Mouse (Mus musculus): ENCODE results near the gene Myo7a. TPM values are rescaled to one million over a fixed set of nuclear protein-coding genes. Genes with fewer than 3 reads are reported as not detected.

The Myo7a gene
- polyA plus RNA-seq, 1 experiment from 2014 or later = 13.5 TPM

Other genes with a start within 250 kb of the Myo7a start
- not detected in 2 replicates for gene Gdpd4, start 199.6 kb downstream of the Myo7a start, polyA plus RNA-seq (2014; fragmentation: Nextera tagmentation; extraction: Ambion mirVana)
- gene Omp, start 26.0 kb upstream of the Myo7a start, polyA plus RNA-seq (2014; fragmentation: Nextera tagmentation; extraction: Ambion mirVana) = 0.22 and 0.24 TPM in 2 replicates
- 8.0 and 8.2 TPM in 2 replicates for gene Capn5, start 58.8 kb upstream of the Myo7a start, polyA plus RNA-seq (2014; fragmentation: Nextera tagmentation; extraction: Ambion mirVana)
- gene B3gnt6, start 80.0 kb upstream of the Myo7a start, polyA plus RNA-seq (2014; fragmentation: Nextera tagmentation; extraction: Ambion mirVana) = 0.16 and 0.39 TPM in 2 replicates
- 19.7 and 20.0 TPM in 2 replicates for gene Acer3, start 201.7 kb upstream of the Myo7a start, polyA plus RNA-seq (2014; fragmentation: Nextera tagmentation; extraction: Ambion mirVana)
- 10.8 and 11.3 TPM in 2 replicates for gene Tsku, start 241.8 kb upstream of the Myo7a start, polyA plus RNA-seq (2014; fragmentation: Nextera tagmentation; extraction: Ambion mirVana)